Mouse (Mus musculus): ENCODE results near the gene Prpsap2. TPM values are rescaled to one million over a fixed set of nuclear protein-coding genes. Genes with fewer than 3 reads are reported as not detected.
"Not testable (repeated sequence)": the region's sequence is repeated elsewhere in the genome, so short reads cannot be mapped to it uniquely, and the experiment has no call there.

Gene Prpsap2
- 49.7 and 52.0 TPM in 2 replicates for polyA plus RNA-seq (2015; fragmentation: Nextera tagmentation; extraction: Ambion mirVana)

GRCm38 (mm10) chr11:61761584-61762407 lies at the start of gene Prpsap2:
Gene Prpsap2 (minus strand): TSS chr11:61762088.
- H3K36me3 ChIP-seq, result no peaks in the 10 kb centered on the region
- H3K9ac ChIP-seq, result peak within 1 kb of the TSS; percentile 75
- H3K9me3 ChIP-seq, result no peaks in the 10 kb centered on the region
- H3K27me3 ChIP-seq, result no peaks in the 10 kb centered on the region
- peak; percentile 96 for ATAC-seq (ENCODE audit: low FRiP score, low read depth)
- peaks cover 12% of the 10 kb centered on the region for H3K4me1 ChIP-seq (replicated peaks)
- WGBS, result under 1% methylated on average over 49 of the region's 51 CpGs
- peak within 1 kb of the TSS; percentile 89 for H3K27ac ChIP-seq (replicated peaks)
- peak within 1 kb of the TSS; percentile 63 for H3K4me3 ChIP-seq
- peak within 1 kb of the TSS; percentile 70 for H3K4me2 ChIP-seq

- 17% methylated on average over 4 of the region's 4 CpGs for WGBS
- H3K27me3 ChIP-seq, result no peaks in the 10 kb centered on the region
- peaks cover 80% of the 10 kb centered on the region for H3K36me3 ChIP-seq
- no peaks in the 10 kb centered on the region for H3K4me1 ChIP-seq (replicated peaks)
- ATAC-seq (ENCODE audit: low FRiP score, low read depth), result no peak
- no peak overlapping the region for H3K27ac ChIP-seq (replicated peaks)
- H3K4me3 ChIP-seq, result no peak overlapping the region
- H3K9ac ChIP-seq, result no peak overlapping the region
- no peak overlapping the region for H3K4me2 ChIP-seq
- H3K9me3 ChIP-seq, result no peaks in the 10 kb centered on the region
Measured at GRCm38 (mm10) chr11:61809793-61810192, 47.9 kb upstream of the Prpsap2 start.

GRCm38 (mm10) chr11:61808551-61809117 lies 46.7 kb upstream of the Prpsap2 start:
- no peak for ATAC-seq (ENCODE audit: low FRiP score, low read depth)
- 98% methylated on average over 2 of the region's 2 CpGs for WGBS
- H3K9me3 ChIP-seq, result no peaks in the 10 kb centered on the region
- peaks cover 75% of the 10 kb centered on the region for H3K36me3 ChIP-seq
- no peak overlapping the region for H3K4me2 ChIP-seq
- no peaks in the 10 kb centered on the region for H3K4me1 ChIP-seq (replicated peaks)
- H3K27me3 ChIP-seq, result no peaks in the 10 kb centered on the region
- H3K27ac ChIP-seq (replicated peaks), result no peak overlapping the region
- no peak overlapping the region for H3K4me3 ChIP-seq
- no peak overlapping the region for H3K9ac ChIP-seq

GRCm38 (mm10) chr11:61793441-61793840 lies 31.6 kb upstream of the Prpsap2 start:
- H3K27ac ChIP-seq (replicated peaks), result no peak overlapping the region
- H3K4me2 ChIP-seq, result no peak overlapping the region
- H3K9me3 ChIP-seq, result no peaks in the 10 kb centered on the region
- H3K9ac ChIP-seq, result no peak overlapping the region
- H3K27me3 ChIP-seq, result no peaks in the 10 kb centered on the region
- H3K4me3 ChIP-seq, result no peak overlapping the region
- no peaks in the 10 kb centered on the region for H3K4me1 ChIP-seq (replicated peaks)
- ATAC-seq (ENCODE audit: low FRiP score, low read depth), result no peak
- WGBS, result 97% methylated on average over 1 of the region's 1 CpGs
- H3K36me3 ChIP-seq, result peaks cover 70% of the 10 kb centered on the region

GRCm38 (mm10) chr11:61788550-61788949 lies 26.7 kb upstream of the Prpsap2 start:
- Histone ChIP-seq H3K36me3 (peaks cover 70% of the 10 kb centered on the region), H3K4me1 (replicated peaks) (no peaks in the 10 kb centered on the region), H3K27me3 (no peaks in the 10 kb centered on the region), H3K9ac (no peak overlapping the region), H3K27ac (replicated peaks) (no peak overlapping the region), H3K4me3 (no peak overlapping the region), H3K9me3 (no peaks in the 10 kb centered on the region), H3K4me2 (no peak overlapping the region)
- WGBS, result 87% methylated on average over 1 of the region's 1 CpGs
- ATAC-seq (ENCODE audit: low FRiP score, low read depth), result no peak

GRCm38 (mm10) chr11:61782526-61782925 lies 20.6 kb upstream of the Prpsap2 start:
- H3K9ac ChIP-seq; H3K4me2 ChIP-seq; H3K27ac ChIP-seq (replicated peaks); H3K27me3 ChIP-seq; H3K4me3 ChIP-seq; H3K9me3 ChIP-seq; H3K4me1 ChIP-seq (replicated peaks); ATAC-seq (ENCODE audit: low FRiP score, low read depth): not testable (repeated sequence)
- H3K36me3 ChIP-seq, result peaks cover 63% of the 10 kb centered on the region
- WGBS, result 93% methylated on average over 3 of the region's 3 CpGs

- no peak for ATAC-seq (ENCODE audit: low FRiP score, low read depth)
- 88% methylated on average over 4 of the region's 4 CpGs for WGBS
- Histone ChIP-seq H3K4me2 (no peak overlapping the region), H3K4me3 (no peak overlapping the region), H3K9ac (no peak overlapping the region), H3K36me3 (peaks cover 34% of the 10 kb centered on the region), H3K27me3 (no peaks in the 10 kb centered on the region), H3K4me1 (replicated peaks) (no peaks in the 10 kb centered on the region), H3K9me3 (no peaks in the 10 kb centered on the region), H3K27ac (replicated peaks) (no peak overlapping the region)
Measured at GRCm38 (mm10) chr11:61774551-61775149, 12.8 kb upstream of the Prpsap2 start.

GRCm38 (mm10) chr11:61760518-61760917 lies 1.4 kb downstream of the Prpsap2 start:
- Histone ChIP-seq H3K36me3 (peaks cover 6% of the 10 kb centered on the region), H3K4me2 (peak overlapping the region; percentile 70), H3K4me3 (peak overlapping the region; percentile 63), H3K9ac (no peak overlapping the region), H3K9me3 (no peaks in the 10 kb centered on the region), H3K27ac (replicated peaks) (no peak overlapping the region), H3K27me3 (no peaks in the 10 kb centered on the region), H3K4me1 (replicated peaks) (peaks cover 12% of the 10 kb centered on the region)
- WGBS, result 66% methylated on average over 5 of the region's 5 CpGs
- ATAC-seq (ENCODE audit: low FRiP score, low read depth), result no peak

- H3K36me3 ChIP-seq, result peaks cover 34% of the 10 kb centered on the region
- no peak for ATAC-seq (ENCODE audit: low FRiP score, low read depth)
- H3K27me3 ChIP-seq, result no peaks in the 10 kb centered on the region
- no peak overlapping the region for H3K27ac ChIP-seq (replicated peaks)
- no peak overlapping the region for H3K9ac ChIP-seq
- H3K4me1 ChIP-seq (replicated peaks), result peaks cover 12% of the 10 kb centered on the region
- no peaks in the 10 kb centered on the region for H3K9me3 ChIP-seq
- H3K4me2 ChIP-seq, result no peak overlapping the region
- H3K4me3 ChIP-seq, result no peak overlapping the region
- 93% methylated on average over 2 of the region's 2 CpGs for WGBS
Measured at GRCm38 (mm10) chr11:61757151-61757550, 4.7 kb downstream of the Prpsap2 start.

- Histone ChIP-seq H3K27me3 (no peaks in the 10 kb centered on the region), H3K4me1 (replicated peaks) (no peaks in the 10 kb centered on the region), H3K9ac (no peak overlapping the region), H3K9me3 (no peaks in the 10 kb centered on the region), H3K27ac (replicated peaks) (no peak overlapping the region), H3K4me2 (no peak overlapping the region), H3K4me3 (no peak overlapping the region), H3K36me3 (peaks cover 59% of the 10 kb centered on the region)
- ATAC-seq (ENCODE audit: low FRiP score, low read depth), result no peak
- 84% methylated on average over 5 of the region's 5 CpGs for WGBS
Measured at GRCm38 (mm10) chr11:61751612-61752011, 10.3 kb downstream of the Prpsap2 start.

GRCm38 (mm10) chr11:61747161-61747560 lies 14.7 kb downstream of the Prpsap2 start:
- Histone ChIP-seq H3K4me3 (no peak overlapping the region), H3K9ac (no peak overlapping the region), H3K9me3 (no peaks in the 10 kb centered on the region), H3K4me1 (replicated peaks) (no peaks in the 10 kb centered on the region), H3K27ac (replicated peaks) (no peak overlapping the region), H3K4me2 (no peak overlapping the region), H3K27me3 (no peaks in the 10 kb centered on the region), H3K36me3 (peaks cover 43% of the 10 kb centered on the region)
- 64% methylated on average over 3 of the region's 3 CpGs for WGBS
- no peak for ATAC-seq (ENCODE audit: low FRiP score, low read depth)

GRCm38 (mm10) chr11:61745781-61746180 lies 16.1 kb downstream of the Prpsap2 start:
- ATAC-seq (ENCODE audit: low FRiP score, low read depth), result no peak
- Histone ChIP-seq H3K9ac (no peak overlapping the region), H3K36me3 (peaks cover 34% of the 10 kb centered on the region), H3K27ac (replicated peaks) (no peak overlapping the region), H3K27me3 (no peaks in the 10 kb centered on the region), H3K4me2 (no peak overlapping the region), H3K4me3 (no peak overlapping the region), H3K9me3 (no peaks in the 10 kb centered on the region), H3K4me1 (replicated peaks) (no peaks in the 10 kb centered on the region)
- 94% methylated on average over 9 of the region's 9 CpGs for WGBS
